Mouse (Mus musculus) spleen, adult 2 months (tissue): ENCODE results near the gene Irx1.

Experiments used
- CTCF ChIP-seq: fragments of 200-500 bp; IDR thresholded peaks from 2 replicates; pipeline ENCODE4 v1.5.1; 2011; ENCODE audit warnings: mild to moderate bottlenecking, inconsistent platforms; ENCODE audit not compliant: insufficient read depth, insufficient read length, insufficient replicate concordance; ENCODE audit errors: extremely low read depth
- POLR2A ChIP-seq: fragments of 200-500 bp; IDR thresholded peaks from 2 replicates; pipeline ENCODE4 v1.6.1; 2011; ENCODE audit warnings: low read depth, low read length, inconsistent platforms

GRCm38 (mm10) chr13:71957811-71958351, 5.6 kb downstream of the Irx1 start:
- TF ChIP-seq POLR2A = no peak
- TF ChIP-seq CTCF = no peak
